Mouse (Mus musculus): Measurements from ENCODE around the gene Dpyd. TPM values are rescaled to one million over a fixed set of nuclear protein-coding genes. Genes with fewer than 3 reads are reported as not detected.

The Dpyd gene
- polyA plus RNA-seq, 1 experiment from 2014 or later: 2.9 TPM

- H3K4me1 ChIP-seq (ENCODE audit: control insufficient read depth, insufficient read depth, low read length): peaks cover 9% of the 10 kb centered on the region
- H3K27ac ChIP-seq (ENCODE audit: low read depth, low read length): no peak overlapping the region
- H3K4me2 ChIP-seq: no peak overlapping the region
- no peaks in the 10 kb centered on the region for H3K36me3 ChIP-seq (ENCODE audit: control insufficient read depth, insufficient read depth, low read length)
- peaks cover 4% of the 10 kb centered on the region for H3K27me3 ChIP-seq (ENCODE audit: control insufficient read depth, insufficient read depth, low read length)
- no peak overlapping the region for H3K9ac ChIP-seq (ENCODE audit: low read length)
- DNase-seq (ENCODE audit: low spot score, missing footprints): no peak
- WGBS: 77% methylated on average over 2 of the region's 2 CpGs
- H3K4me3 ChIP-seq (ENCODE audit: low read depth, low read length): no peak overlapping the region
- ATAC-seq (ENCODE audit: low FRiP score): no peak
- H3K9me3 ChIP-seq (ENCODE audit: control insufficient read depth, low read length): no peaks in the 10 kb centered on the region
These were observed 905.8 kb downstream of the Dpyd start for GRCm38 (mm10) chr3:119467723-119468122.

Data from midbrain, embryonic 11.5 days (tissue).